Mouse (Mus musculus): ENCODE results near the gene Speg.

Speg gene

GRCm38 (mm10) chr1:75365510-75366137 lies 9.5 kb upstream of the Speg start:
- DNase-seq (ENCODE audit: low spot score in 2 of 2): no peak

- DNase-seq (ENCODE audit: low spot score in 2 of 2): no peak
These were observed 5.6 kb upstream of the Speg start for GRCm38 (mm10) chr1:75369360-75369983.

GRCm38 (mm10) chr1:75369984-75370660 lies 5.0 kb upstream of the Speg start:
- no peak for DNase-seq (ENCODE audit: low spot score in 2 of 2)

- no peak for DNase-seq (ENCODE audit: low spot score in 2 of 2)
These were observed 3.6 kb upstream of the Speg start for GRCm38 (mm10) chr1:75371317-75372095.

- no peak for DNase-seq (ENCODE audit: low spot score in 2 of 2)
These were observed 2.6 kb upstream of the Speg start for GRCm38 (mm10) chr1:75372450-75372849.

- no peak for DNase-seq (ENCODE audit: low spot score in 2 of 2)
These were observed 1.8 kb upstream of the Speg start for GRCm38 (mm10) chr1:75373276-75373675.

GRCm38 (mm10) chr1:75379196-75379595 lies 4.1 kb downstream of the Speg start:
- DNase-seq (ENCODE audit: low spot score in 2 of 2): no peak

- DNase-seq (ENCODE audit: low spot score in 2 of 2): no peak
These were observed 4.8 kb downstream of the Speg start for GRCm38 (mm10) chr1:75379931-75380330.

GRCm38 (mm10) chr1:75380951-75381350 lies 5.9 kb downstream of the Speg start:
- DNase-seq (ENCODE audit: low spot score in 2 of 2): no peak

GRCm38 (mm10) chr1:75381482-75382355 lies 6.6 kb downstream of the Speg start:
- DNase-seq (ENCODE audit: low spot score in 2 of 2): no peak

- DNase-seq (ENCODE audit: low spot score in 2 of 2): no peak
These were observed 7.4 kb downstream of the Speg start for GRCm38 (mm10) chr1:75382356-75383071.

- no peak for DNase-seq (ENCODE audit: low spot score in 2 of 2)
These were observed 9.5 kb downstream of the Speg start for GRCm38 (mm10) chr1:75384470-75385141.

- DNase-seq (ENCODE audit: low spot score in 2 of 2): no peak
These were observed 10.1 kb downstream of the Speg start for GRCm38 (mm10) chr1:75385142-75385730.

GRCm38 (mm10) chr1:75386149-75386548 lies 11.1 kb downstream of the Speg start:
- DNase-seq (ENCODE audit: low spot score in 2 of 2): no peak

- no peak for DNase-seq (ENCODE audit: low spot score in 2 of 2)
These were observed 12.4 kb downstream of the Speg start for GRCm38 (mm10) chr1:75387469-75387928.

GRCm38 (mm10) chr1:75387929-75388897 lies 13.1 kb downstream of the Speg start:
- no peak for DNase-seq (ENCODE audit: low spot score in 2 of 2)

GRCm38 (mm10) chr1:75388898-75389515 lies 13.9 kb downstream of the Speg start:
- DNase-seq (ENCODE audit: low spot score in 2 of 2): no peak

- DNase-seq (ENCODE audit: low spot score in 2 of 2): no peak
These were observed 18.0 kb downstream of the Speg start for GRCm38 (mm10) chr1:75393139-75393538.

Data from frontal cortex, postnatal 14 days (tissue).